Mouse (Mus musculus): ENCODE data around the gene Mif4gd. TPM values are rescaled to one million over a fixed set of nuclear protein-coding genes. Genes with fewer than 3 reads are reported as not detected.
A peak's percentile ranks its signal among the peaks of the same experiment; 100 is the strongest.

Gene Mif4gd
- polyA plus RNA-seq, 1 experiment from 2014 or later: 37.6 TPM

- H3K36me3 ChIP-seq: no peaks in the 10 kb centered on the region
- no peak overlapping the region for H3K9ac ChIP-seq
- H3K9me3 ChIP-seq (replicated peaks): no peaks in the 10 kb centered on the region
- peaks cover 18% of the 10 kb centered on the region for H3K4me1 ChIP-seq
- H3K27ac ChIP-seq: 0 out of 2 replicates have a peak overlapping the region, but pooled peaks have one; percentile 35
- H3K4me3 ChIP-seq (replicated peaks): no peak overlapping the region
- H3K4me2 ChIP-seq: no peak overlapping the region; the same call in 1 of the 2 replicates
- no peak for ATAC-seq (replicated peaks; ENCODE audit: low FRiP score)
- H3K27me3 ChIP-seq: no peaks in the 10 kb centered on the region
- WGBS: 25% methylated on average over 3 of the region's 3 CpGs
Observed at GRCm38 (mm10) chr11:115631505-115631890, 18.7 kb upstream of the Mif4gd start.

- no peak overlapping the region for H3K4me3 ChIP-seq (replicated peaks)
- H3K9ac ChIP-seq: no peak overlapping the region
- no peak overlapping the region; the same call in 1 of the 2 replicates for H3K4me2 ChIP-seq
- ATAC-seq (replicated peaks; ENCODE audit: low FRiP score): no peak
- H3K9me3 ChIP-seq (replicated peaks): no peaks in the 10 kb centered on the region
- 49% methylated on average over 16 of the region's 16 CpGs for WGBS
- H3K27ac ChIP-seq: 0 out of 2 replicates have a peak overlapping the region, but pooled peaks have one; percentile 35
- no peaks in the 10 kb centered on the region for H3K36me3 ChIP-seq
- no peaks in the 10 kb centered on the region for H3K27me3 ChIP-seq
- H3K4me1 ChIP-seq: peaks cover 25% of the 10 kb centered on the region
Observed at GRCm38 (mm10) chr11:115630532-115631504, 18.0 kb upstream of the Mif4gd start.

GRCm38 (mm10) chr11:115629734-115630531, 17.2 kb upstream of the Mif4gd start:
- Histone ChIP-seq H3K4me1 (peaks cover 33% of the 10 kb centered on the region), H3K9ac (no peak overlapping the region), H3K27me3 (no peaks in the 10 kb centered on the region), H3K27ac (no peak overlapping the region), H3K9me3 (replicated peaks) (no peaks in the 10 kb centered on the region), H3K4me2 (no peak overlapping the region), H3K4me3 (replicated peaks) (no peak overlapping the region), H3K36me3 (no peaks in the 10 kb centered on the region)
- ATAC-seq (replicated peaks; ENCODE audit: low FRiP score): no peak
- 79% methylated on average over 13 of the region's 13 CpGs for WGBS

GRCm38 (mm10) chr11:115628465-115629101, 15.8 kb upstream of the Mif4gd start:
- no peaks in the 10 kb centered on the region for H3K9me3 ChIP-seq (replicated peaks)
- peak overlapping the region; percentile 91 for H3K4me2 ChIP-seq
- peaks cover 31% of the 10 kb centered on the region for H3K4me1 ChIP-seq
- 50% methylated on average over 13 of the region's 13 CpGs for WGBS
- peak overlapping the region; percentile 83 for H3K4me3 ChIP-seq (replicated peaks)
- H3K9ac ChIP-seq: peak overlapping the region; percentile 35; the same call in 1 of the 2 replicates
- H3K27me3 ChIP-seq: no peaks in the 10 kb centered on the region
- peak overlapping the region; percentile 60; the same call in 1 of the 2 replicates for H3K27ac ChIP-seq
- peaks cover 2% of the 10 kb centered on the region; the same call in 1 of the 2 replicates for H3K36me3 ChIP-seq
- ATAC-seq (replicated peaks; ENCODE audit: low FRiP score): no peak; the same call in 1 of the 2 replicates

- no peaks in the 10 kb centered on the region for H3K27me3 ChIP-seq
- H3K4me1 ChIP-seq: peaks cover 31% of the 10 kb centered on the region
- H3K27ac ChIP-seq: peak within 1 kb of the TSS; percentile 71
- H3K4me2 ChIP-seq: peak within 1 kb of the TSS; percentile 91
- H3K36me3 ChIP-seq: peaks cover 9% of the 10 kb centered on the region
- under 1% methylated on average over 47 of the region's 47 CpGs for WGBS
- peak within 1 kb of the TSS; percentile 83 for H3K4me3 ChIP-seq (replicated peaks)
- no peaks in the 10 kb centered on the region for H3K9me3 ChIP-seq (replicated peaks)
- peak within 1 kb of the TSS; percentile 73 for H3K9ac ChIP-seq
- ATAC-seq (replicated peaks; ENCODE audit: low FRiP score): peak; percentile 98
Observed at GRCm38 (mm10) chr11:115627705-115628464, 15.1 kb upstream of the Mif4gd start, which contains the start of gene Slc25a19. Gene Slc25a19 (minus strand): TSS chr11:115628295.

- ATAC-seq (replicated peaks; ENCODE audit: low FRiP score): no peak
- Histone ChIP-seq H3K27ac (peak overlapping the region; percentile 30), H3K9ac (peak overlapping the region; percentile 73), H3K27me3 (no peaks in the 10 kb centered on the region), H3K36me3 (peaks cover 18% of the 10 kb centered on the region), H3K4me2 (peak overlapping the region; percentile 91), H3K4me3 (replicated peaks) (peak overlapping the region; percentile 83), H3K9me3 (replicated peaks) (no peaks in the 10 kb centered on the region), H3K4me1 (peaks cover 31% of the 10 kb centered on the region)
- 38% methylated on average over 11 of the region's 11 CpGs for WGBS
Observed at GRCm38 (mm10) chr11:115626824-115627616, 14.3 kb upstream of the Mif4gd start.

- Histone ChIP-seq H3K4me2 (peak overlapping the region; percentile 91), H3K4me3 (replicated peaks) (0 out of 2 replicates have a peak overlapping the region, but pooled peaks have one; percentile 12), H3K27ac (peak overlapping the region; percentile 70)
Observed at GRCm38 (mm10) chr11:115625877-115626276, 13.1 kb upstream of the Mif4gd start.

GRCm38 (mm10) chr11:115623487-115624070, 10.8 kb upstream of the Mif4gd start:
- H3K9ac ChIP-seq: no peak overlapping the region
- H3K4me3 ChIP-seq (replicated peaks): no peak overlapping the region
- H3K36me3 ChIP-seq: peaks cover 48% of the 10 kb centered on the region
- ATAC-seq (replicated peaks; ENCODE audit: low FRiP score): no peak
- H3K9me3 ChIP-seq (replicated peaks): no peaks in the 10 kb centered on the region
- no peaks in the 10 kb centered on the region for H3K27me3 ChIP-seq
- no peak overlapping the region for H3K27ac ChIP-seq
- H3K4me2 ChIP-seq: no peak overlapping the region
- WGBS: 76% methylated on average over 9 of the region's 9 CpGs
- peaks cover 26% of the 10 kb centered on the region for H3K4me1 ChIP-seq

More at GRCm38 (mm10) chr11:115625877-115626276, 13.1 kb upstream of the Mif4gd start:
- Histone ChIP-seq H3K27me3 (no peaks in the 10 kb centered on the region), H3K36me3 (peaks cover 27% of the 10 kb centered on the region), H3K9ac (peak overlapping the region; percentile 12; the same call in 1 of the 2 replicates), H3K9me3 (replicated peaks) (no peaks in the 10 kb centered on the region), H3K4me1 (peaks cover 26% of the 10 kb centered on the region)
- WGBS: 52% methylated on average over 9 of the region's 9 CpGs
- ATAC-seq (replicated peaks; ENCODE audit: low FRiP score): 0 out of 2 replicates have a peak, but pooled peaks have one; percentile 10

GRCm38 (mm10) chr11:115619949-115620348, 7.2 kb upstream of the Mif4gd start:
- ATAC-seq (replicated peaks; ENCODE audit: low FRiP score): no peak
- 93% methylated on average over 7 of the region's 7 CpGs for WGBS
- H3K27ac ChIP-seq: no peak overlapping the region

More at GRCm38 (mm10) chr11:115619949-115620348, 7.2 kb upstream of the Mif4gd start:
- no peaks in the 10 kb centered on the region for H3K27me3 ChIP-seq
- H3K4me1 ChIP-seq: peaks cover 12% of the 10 kb centered on the region
- peaks cover 76% of the 10 kb centered on the region for H3K36me3 ChIP-seq
- H3K9me3 ChIP-seq (replicated peaks): no peaks in the 10 kb centered on the region
- no peak overlapping the region for H3K9ac ChIP-seq
- no peak overlapping the region for H3K4me3 ChIP-seq (replicated peaks)
- no peak overlapping the region for H3K4me2 ChIP-seq

All from kidney, embryonic 15.5 days (tissue).